Mouse (Mus musculus) ZHBTc4 (cell line): Measurements from ENCODE around the gene Dok7.

ENCODE experiments used
- DNase-seq: peaks from one replicate; pipeline ENCODE4 v3.0.0-alpha.2; 2011; ENCODE audit warnings: low read depth, low spot score

Dok7 gene

GRCm38 (mm10) chr5:35057582-35057981, 1.0 kb downstream of the Dok7 start:
- DNase-seq: no peak

- no peak for DNase-seq
Observed at GRCm38 (mm10) chr5:35058216-35058615, 1.6 kb downstream of the Dok7 start.

- DNase-seq: no peak
Observed at GRCm38 (mm10) chr5:35060098-35060497, 3.5 kb downstream of the Dok7 start.

- no peak for DNase-seq
Observed at GRCm38 (mm10) chr5:35069841-35070240, 13.3 kb downstream of the Dok7 start.

- no peak for DNase-seq
Observed at GRCm38 (mm10) chr5:35070314-35070713, 13.7 kb downstream of the Dok7 start.

DNA sequence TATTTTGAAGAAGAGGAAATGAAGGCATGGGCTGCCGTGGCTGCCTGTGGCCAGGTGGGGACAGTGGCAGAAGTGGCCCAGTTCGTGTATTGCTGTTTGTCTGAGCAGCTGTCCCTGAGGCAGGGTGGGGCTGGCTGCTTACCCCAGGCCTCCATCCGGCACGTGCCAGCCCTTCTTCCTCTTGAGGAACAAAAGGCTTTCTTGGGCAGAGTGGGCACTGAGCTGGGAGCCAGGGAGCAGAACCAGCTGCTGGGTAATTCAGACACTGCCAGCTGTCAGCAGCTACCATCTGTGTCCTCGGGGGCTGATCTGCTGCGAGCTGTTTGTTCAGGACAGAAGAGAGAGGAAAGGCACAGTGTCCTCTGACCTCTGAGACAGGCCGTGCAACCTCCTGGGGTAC, 14.4 kb downstream of the Dok7 start:
- DNase-seq: no peak

GRCm38 (mm10) chr5:35071855-35072254, 15.3 kb downstream of the Dok7 start:
- no peak for DNase-seq

- DNase-seq: no peak
Observed at GRCm38 (mm10) chr5:35073235-35073634, 16.7 kb downstream of the Dok7 start.

DNA sequence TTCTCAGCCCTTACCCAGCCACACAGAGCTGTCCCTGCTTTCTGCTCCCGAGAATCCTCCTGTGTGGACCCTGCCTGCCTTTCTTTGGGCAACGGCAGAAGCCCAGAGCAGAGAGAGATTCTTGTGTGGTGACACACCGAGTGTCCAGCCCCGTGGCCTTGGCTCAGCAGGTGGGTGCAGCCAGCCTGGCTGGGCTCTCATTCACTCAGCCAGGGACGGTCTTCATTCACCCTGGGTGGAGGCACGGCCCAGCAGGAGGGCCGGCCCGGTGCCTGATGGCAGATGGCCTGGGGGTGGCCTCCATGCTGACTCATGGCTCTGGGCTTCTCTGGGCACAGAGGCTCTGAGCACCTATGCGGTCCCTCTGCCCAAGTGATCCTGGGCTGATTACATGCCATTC, 17.4 kb downstream of the Dok7 start:
- no peak for DNase-seq

GRCm38 (mm10) chr5:35076369-35076768, 19.8 kb downstream of the Dok7 start:
- no peak for DNase-seq

- DNase-seq: no peak
Observed at GRCm38 (mm10) chr5:35079101-35079500, 22.5 kb downstream of the Dok7 start.

DNA sequence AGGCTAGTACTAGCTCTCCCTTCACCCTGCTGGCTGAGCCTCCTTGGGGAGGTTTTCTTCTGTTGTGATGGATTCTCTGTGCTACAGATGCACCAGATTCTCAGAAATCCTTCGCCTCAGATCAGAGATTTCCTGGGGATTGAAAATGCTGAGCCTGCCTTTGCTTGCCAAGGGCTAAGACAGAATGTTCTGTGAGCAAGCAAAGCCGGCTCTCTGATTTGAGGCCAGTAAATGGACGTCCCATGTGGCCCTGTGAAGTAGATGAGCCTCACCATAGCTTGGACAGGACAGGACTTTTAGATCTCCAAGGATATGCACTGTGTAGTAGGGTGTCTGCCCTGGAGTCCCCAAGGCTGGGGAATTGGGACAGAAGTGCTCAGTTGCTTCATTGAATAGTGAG, 28.3 kb downstream of the Dok7 start:
- DNase-seq: no peak

- DNase-seq: peak; percentile 89
Observed at GRCm38 (mm10) chr5:35088785-35089613, 32.4 kb downstream of the Dok7 start.

GRCm38 (mm10) chr5:35089614-35089963, 33.0 kb downstream of the Dok7 start:
- DNase-seq: no peak

DNA sequence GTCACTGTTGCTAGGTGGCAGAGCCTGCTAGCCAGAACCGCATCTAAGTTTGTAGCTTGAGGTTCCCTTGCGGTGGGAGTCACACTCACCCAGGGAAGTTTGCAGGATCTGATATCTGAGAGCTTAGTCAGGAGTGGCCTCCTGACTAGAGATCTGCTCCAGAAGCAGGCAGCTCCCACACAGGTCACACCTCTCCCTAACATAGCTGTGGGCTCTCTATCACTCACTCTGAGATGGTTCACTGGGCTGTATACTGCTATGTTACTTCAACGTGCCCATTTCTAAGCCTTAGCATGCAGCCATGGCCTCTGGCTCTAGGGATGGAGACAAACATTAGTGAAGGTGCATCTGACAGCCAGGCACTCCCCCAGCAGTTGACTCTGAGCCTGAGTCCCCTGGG, 35.1 kb downstream of the Dok7 start:
- DNase-seq: no peak

- no peak for DNase-seq
Observed at GRCm38 (mm10) chr5:35103086-35103485, 46.5 kb downstream of the Dok7 start.

DNA sequence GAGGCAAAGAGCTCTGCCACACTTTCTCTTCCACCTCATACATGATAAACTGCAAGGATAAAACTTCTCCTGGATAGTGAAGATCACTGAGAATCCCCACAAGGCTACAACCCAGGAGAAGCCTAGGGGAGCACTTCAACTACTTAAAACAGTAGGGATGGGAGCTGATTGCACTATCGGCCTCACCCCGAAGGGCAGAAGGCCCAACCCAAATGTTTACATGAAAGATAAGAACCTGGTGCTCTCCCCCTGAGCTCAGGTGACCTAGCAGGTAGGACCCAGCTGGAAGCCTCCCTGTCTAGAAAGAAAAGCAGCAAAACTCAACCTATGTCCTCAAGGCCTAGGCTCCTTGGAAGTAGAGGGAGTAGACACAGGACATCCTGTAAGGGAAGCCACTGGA, 47.0 kb downstream of the Dok7 start:
- DNase-seq: no peak

DNA sequence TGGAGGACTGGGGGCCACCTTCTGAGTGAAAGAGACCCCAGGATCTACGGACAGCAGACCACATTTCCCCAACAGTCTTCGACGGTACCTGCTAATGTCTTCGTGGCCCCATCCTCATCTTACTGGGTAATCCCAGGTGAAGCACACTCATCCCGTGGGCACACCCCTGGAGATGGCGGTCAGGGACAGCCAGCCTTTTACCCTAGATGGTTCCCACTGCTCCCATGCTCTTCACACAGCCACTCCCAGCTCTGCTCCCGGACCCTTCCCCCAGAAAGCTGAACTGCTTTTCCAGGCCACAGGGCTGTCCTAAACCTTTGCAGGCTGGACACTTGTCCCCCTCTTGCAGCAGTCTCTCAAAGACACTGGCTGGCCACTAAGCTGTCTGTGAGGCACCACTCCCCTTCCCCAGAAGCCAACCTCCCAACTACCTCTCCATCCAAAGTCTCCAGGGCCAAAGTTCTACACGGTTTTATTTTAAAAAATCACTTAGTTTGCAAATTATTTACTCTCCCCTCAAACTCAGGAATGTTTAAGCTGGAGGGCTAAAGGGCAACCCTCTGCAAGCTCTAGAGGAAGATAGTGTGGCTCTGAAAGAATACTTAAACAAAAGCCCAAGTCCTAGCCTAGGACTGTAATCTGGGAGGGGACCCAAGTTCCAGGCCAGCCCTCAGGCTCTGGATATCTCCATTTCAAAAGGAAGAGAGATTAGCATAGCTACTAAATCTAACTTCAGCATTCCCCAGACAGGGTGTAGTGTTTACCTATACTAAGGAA, 47.8 kb downstream of the Dok7 start:
- DNase-seq: peak; percentile 95

GRCm38 (mm10) chr5:35104960-35105921, 48.7 kb downstream of the Dok7 start, which contains the start of gene Lrpap1:
Gene Lrpap1, minus strand, starts transcription at chr5:35105766.
- DNase-seq: peak; percentile 94

DNA sequence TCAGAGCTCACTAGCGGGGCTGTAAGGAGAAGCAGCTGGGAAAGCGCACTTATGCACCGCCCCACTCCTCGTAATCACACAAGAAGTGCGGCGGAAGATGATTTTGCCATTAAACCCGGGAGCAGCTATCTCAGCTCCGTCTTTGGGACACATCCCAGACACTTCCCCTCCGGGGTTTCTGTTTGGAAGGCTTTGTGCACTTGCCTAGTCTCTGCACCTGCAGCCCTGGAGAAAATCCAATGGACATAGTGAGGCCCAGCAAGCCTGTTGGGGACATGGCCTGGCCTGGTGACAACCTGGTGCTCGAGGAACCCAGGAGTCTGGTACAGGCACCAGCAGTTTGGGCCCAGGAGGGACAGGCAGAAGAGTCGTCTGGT, 49.3 kb downstream of the Dok7 start:
- DNase-seq: no peak

GRCm38 (mm10) chr5:35112444-35112843, 55.9 kb downstream of the Dok7 start:
- DNase-seq: no peak

DNA sequence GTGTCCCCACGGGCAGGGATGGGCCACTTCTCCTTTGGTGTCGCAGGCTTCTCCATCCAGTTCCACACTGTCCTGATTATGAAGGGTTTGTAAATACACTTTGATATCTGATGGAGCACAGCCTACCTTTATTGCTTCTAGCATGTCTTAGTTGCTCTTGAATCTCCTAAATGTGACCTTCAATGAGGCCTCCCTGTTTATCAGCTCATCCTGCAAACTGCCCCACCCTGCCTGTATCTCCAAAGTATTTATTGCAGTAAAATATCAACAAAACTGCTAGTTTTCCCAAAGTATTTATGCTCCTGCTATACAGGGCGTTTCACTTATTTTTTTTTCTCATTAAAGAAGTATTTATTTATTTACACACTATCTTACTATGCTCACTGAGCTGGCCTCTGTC, 59.4 kb downstream of the Dok7 start:
- DNase-seq: no peak
